Mouse (Mus musculus) liver, embryonic 14.5 days (tissue): Measurements from ENCODE around the gene Prkn. TPM values are rescaled to one million over a fixed set of nuclear protein-coding genes. Genes with fewer than 3 reads are reported as not detected.

Experiments used
- ATAC-seq: fragments of 200-750 bp; cut with Nextera tagmentation; 2 replicates; pipeline ENCODE4 v1.8.0; 2017; ENCODE audit warnings: moderate number of reproducible peaks, mild to moderate bottlenecking, moderate library complexity; ENCODE audit not compliant: insufficient read depth
- DNase-seq, 3 experiments: peaks; one replicate each; pipeline ENCODE4 v3.0.0-alpha.2; 2012 to 2013; ENCODE audit warnings: low read depth in 3 of 3, low spot score in 3 of 3
- H3K27ac ChIP-seq: fragments of 300-500 bp; sonication (generic); 2 replicates; pipeline ENCODE4 v1.5.1; 2014; ENCODE audit warnings: moderate library complexity, mild to moderate bottlenecking, control low read depth, inconsistent platforms
- H3K27me3 ChIP-seq: fragments of 300-500 bp; sonication (generic); 2 replicates; pipeline ENCODE4 v1.6.1; 2014; ENCODE audit warnings: mild to moderate bottlenecking, low read length, moderate library complexity; ENCODE audit not compliant: control insufficient read depth, insufficient read depth
- H3K36me3 ChIP-seq: fragments of 300-500 bp; sonication (generic); replicated peaks from 2 replicates; pipeline ENCODE4 v1.6.1; 2014; ENCODE audit warnings: low read depth; ENCODE audit not compliant: control insufficient read depth, insufficient read depth
- H3K4me1 ChIP-seq, 2 experiments: fragments of 200-500 bp in 1 of 2; fragments of 300-500 bp in 1 of 2; sonication (generic) in 1 of 2; replicated peaks; 2 replicates each; pipeline ENCODE4 v1.6.1; 2012 to 2014; ENCODE audit warnings: antibody characterized with exemption in 1 of 2, inconsistent platforms in 1 of 2, low read length in 1 of 2; ENCODE audit not compliant: control insufficient read depth in 2 of 2, insufficient read depth in 2 of 2
- H3K4me2 ChIP-seq: fragments of 300-500 bp; sonication (generic); 2 replicates; pipeline ENCODE4 v1.6.1; 2014; ENCODE audit warnings: low read depth, mild to moderate bottlenecking, control low read depth, moderate library complexity
- H3K4me3 ChIP-seq, 2 experiments: fragments of 200-500 bp in 1 of 2; fragments of 300-500 bp in 1 of 2; sonication (generic) in 1 of 2; 2 replicates each; pipeline ENCODE4 v1.5.1; 2012 to 2014; ENCODE audit warnings: low read depth in 2 of 2, low read length in 2 of 2, mild to moderate bottlenecking in 2 of 2, control low read depth in 1 of 2, inconsistent platforms in 1 of 2, moderate library complexity in 1 of 2; ENCODE audit not compliant: insufficient read depth in 1 of 2
- H3K9ac ChIP-seq: fragments of 300-500 bp; sonication (generic); replicated peaks from 2 replicates; pipeline ENCODE4 v1.6.1; 2014; ENCODE audit warnings: mild to moderate bottlenecking, control low read depth, moderate library complexity
- H3K9me3 ChIP-seq: fragments of 300-500 bp; sonication (generic); 2 replicates; pipeline ENCODE4 v1.6.1; 2016; ENCODE audit warnings: low read length, mixed read lengths; ENCODE audit not compliant: control insufficient read depth
- CTCF ChIP-seq: IDR thresholded peaks from 2 replicates; pipeline ENCODE4 v1.5.1; 2016; ENCODE audit warnings: antibody characterized with exemption, low read depth, control low read depth
- EP300 ChIP-seq: IDR thresholded peaks from 2 replicates; pipeline ENCODE4 v1.6.1; 2016; ENCODE audit warnings: antibody characterized with exemption, low read depth
- WGBS: fragments of 180-500 bp; shearing (Covaris S2); extraction: QIAGEN DNeasy Blood & Tissue Kit; methylation state at CpG from one replicate; pipeline ENCODE4 v1.1.7; 2014; ENCODE audit not compliant: insufficient replicate concordance; 5-methylcytosine and 5-hydroxymethylcytosine counted together
- polyA plus RNA-seq, 2 experiments: library from polyadenylated mRNA; depleted of rRNA in 1 of 2; stranded (reverse) in 1 of 2; unstranded in 1 of 2; fragments of >200 nt; fragmentation: Nextera tagmentation in 1 of 2; extraction: Ambion mirVana in 1 of 2; gene quantifications; 2 replicates each; pipeline versions ENCODE4 v1.2.1 to v1.2.3; 2012 to 2014

The Prkn gene
- polyA plus RNA-seq, 2 experiments, result 0.17 to 0.61 TPM

DNA sequence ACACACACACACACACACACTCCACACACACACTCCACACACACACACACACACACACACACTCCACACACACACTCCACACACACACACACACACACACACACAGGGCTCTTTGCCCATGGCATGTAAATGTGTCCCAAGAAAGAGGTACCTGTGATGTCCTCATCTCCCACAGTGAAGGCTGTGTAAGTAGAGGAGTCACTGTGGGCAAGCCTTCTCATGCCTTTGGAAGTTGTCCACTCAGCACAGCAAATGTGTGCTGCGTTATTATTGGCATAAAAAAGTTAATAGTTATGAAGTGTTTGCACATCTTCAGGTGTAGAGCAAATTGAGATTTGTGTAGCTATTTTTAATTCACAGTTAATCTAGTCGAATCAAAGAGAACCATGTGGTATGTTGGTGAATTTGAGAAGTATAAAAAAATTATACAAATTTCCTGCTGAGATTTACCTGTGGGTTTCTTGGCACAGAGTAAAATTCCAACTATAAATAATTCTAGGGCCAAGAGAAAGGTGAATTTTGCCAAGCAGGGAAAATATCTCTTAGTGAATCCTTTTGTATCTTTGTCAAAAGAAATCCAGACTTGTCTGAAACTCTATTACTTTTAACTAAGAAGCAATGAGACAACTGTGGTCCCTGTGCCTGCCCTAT, 562.2 kb downstream of the Prkn start:
- Histone ChIP-seq H3K36me3 (no peaks in the 10 kb centered on the region), H3K27ac (no peak overlapping the region), H3K4me3 (no peak overlapping the region), H3K27me3 (no peaks in the 10 kb centered on the region), H3K4me1 (no peaks in the 10 kb centered on the region), H3K9me3 (no peaks in the 10 kb centered on the region), H3K4me2 (no peak overlapping the region), H3K9ac (no peak overlapping the region)
- 54% methylated on average over 2 of the region's 2 CpGs for WGBS
- DNase-seq, result no peak
- no peak for TF ChIP-seq EP300
- TF ChIP-seq CTCF, result no peak
- no peak for ATAC-seq

GRCm38 (mm10) chr17:11411414-11411813, 571.2 kb downstream of the Prkn start:
- 32% methylated on average over 10 of the region's 10 CpGs for WGBS
- TF ChIP-seq CTCF (no peak), EP300 (peak; percentile 32; the same call in 1 of the 2 replicates)
- no peak overlapping the region for H3K4me2 ChIP-seq
- peaks cover 0 to 5% of the 10 kb centered on the region in 2 experiments; a peak in 1 of 4 replicates for H3K4me1 ChIP-seq
- no peaks in the 10 kb centered on the region for H3K9me3 ChIP-seq
- no peaks in the 10 kb centered on the region for H3K27me3 ChIP-seq
- DNase-seq (no peak), ATAC-seq (peak; percentile 51; the same call in 1 of the 2 replicates)
- no peaks in the 10 kb centered on the region for H3K36me3 ChIP-seq
- no peak overlapping the region for H3K9ac ChIP-seq
- no peak overlapping the region for H3K27ac ChIP-seq
- H3K4me3 ChIP-seq, result no peak overlapping the region

DNA sequence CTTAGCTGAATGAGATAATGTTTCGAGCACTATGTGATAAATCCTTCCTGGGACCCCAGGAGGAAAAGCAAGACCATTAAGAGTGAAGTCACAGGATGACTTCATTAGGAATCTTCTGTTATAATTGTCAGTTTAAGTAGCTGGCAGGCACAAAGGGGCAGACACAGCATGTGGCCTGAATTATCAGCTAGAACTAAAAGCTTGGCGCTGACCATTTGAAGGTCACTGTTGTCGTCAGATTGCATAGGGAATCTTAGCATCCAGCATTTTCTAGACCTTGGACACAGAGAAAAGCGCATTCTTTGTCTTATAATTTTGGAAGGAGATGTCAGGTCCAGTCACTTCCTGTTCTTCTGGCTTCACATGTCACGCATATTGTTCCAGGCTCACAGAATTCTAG, 573.5 kb downstream of the Prkn start:
- DNase-seq, result no peak
- Histone ChIP-seq H3K9me3 (no peaks in the 10 kb centered on the region), H3K4me2 (no peak overlapping the region), H3K4me3 (no peak overlapping the region), H3K27ac (no peak overlapping the region), H3K27me3 (no peaks in the 10 kb centered on the region), H3K9ac (no peak overlapping the region), H3K36me3 (no peaks in the 10 kb centered on the region), H3K4me1 (peaks cover 0 to 5% of the 10 kb centered on the region in 2 experiments; a peak in 1 of 4 replicates)
- WGBS, result 57% methylated on average over 5 of the region's 5 CpGs
- TF ChIP-seq CTCF, result no peak
- no peak for TF ChIP-seq EP300
- ATAC-seq, result no peak

GRCm38 (mm10) chr17:11414288-11414687, 574.1 kb downstream of the Prkn start:
- no peak overlapping the region for H3K9ac ChIP-seq
- WGBS, result 59% methylated on average over 4 of the region's 4 CpGs
- no peak for DNase-seq

GRCm38 (mm10) chr17:11417150-11417549, 577.0 kb downstream of the Prkn start:
- Histone ChIP-seq H3K27ac (no peak overlapping the region), H3K27me3 (no peaks in the 10 kb centered on the region), H3K9ac (no peak overlapping the region), H3K4me3 (no peak overlapping the region), H3K9me3 (no peaks in the 10 kb centered on the region), H3K36me3 (no peaks in the 10 kb centered on the region), H3K4me2 (no peak overlapping the region), H3K4me1 (no peaks in the 10 kb centered on the region; a peak in 1 of 4 replicates)
- no peak for TF ChIP-seq EP300
- no peak for TF ChIP-seq CTCF
- DNase-seq (no peak), ATAC-seq (no peak)
- 53% methylated on average over 3 of the region's 3 CpGs for WGBS

More at GRCm38 (mm10) chr17:11414288-11414687, 574.1 kb downstream of the Prkn start:
- TF ChIP-seq EP300 (no peak), CTCF (no peak)
- Histone ChIP-seq H3K9me3 (no peaks in the 10 kb centered on the region), H3K27me3 (no peaks in the 10 kb centered on the region), H3K27ac (no peak overlapping the region), H3K4me3 (no peak overlapping the region), H3K4me2 (no peak overlapping the region), H3K36me3 (no peaks in the 10 kb centered on the region), H3K4me1 (peaks cover 0 to 5% of the 10 kb centered on the region in 2 experiments; a peak in 1 of 4 replicates)
- ATAC-seq, result no peak
